9 mouse cellular contexts compared by ENCODE assay signal in genomic region chr1:185741034-185741890, GRCm38 (mm10).
DNase-seq lines count a peak whose midpoint lies in the region; ATAC-seq lines count a peak whose summit lies in the region.
"Had no signal": no experiment of that assay in that cellular context is flagged by ENCODE, and none has a peak within 500 bp of the region (broad histone marks: within the 10 kb centered on the region; RNA-seq: fewer than 3 reads in every experiment).

No protein-coding gene starts in this region.

- no peaks in the 10 kb centered on the region for H3K36me3 ChIP-seq in embryonic facial prominence, embryonic 15.5 days
- no peaks in the 10 kb centered on the region for H3K36me3 ChIP-seq in midbrain, embryonic 10.5 days
- H3K36me3 ChIP-seq: liver, embryonic 15.5 days had no signal

- H3K4me1 ChIP-seq in embryonic facial prominence, embryonic 15.5 days = peaks cover 10% of the 10 kb centered on the region
- peaks cover 9% of the 10 kb centered on the region for H3K4me1 ChIP-seq in midbrain, embryonic 10.5 days
- H3K4me1 ChIP-seq: liver, embryonic 15.5 days had no signal

- ATAC-seq in embryonic facial prominence, embryonic 15.5 days (ENCODE audit: insufficient number of reproducible peaks, low FRiP score, low TSS enrichment, low read depth) = peak; percentile 57
- ATAC-seq in cerebellum, adult (ENCODE audit: insufficient number of reproducible peaks, low FRiP score, low TSS enrichment) = no peak

- H3K9ac ChIP-seq in embryonic facial prominence, embryonic 15.5 days = no peak overlapping the region
- H3K9ac ChIP-seq: liver, embryonic 15.5 days had no signal

- DNase-seq in layer of hippocampus, adult 9-11 months = peak; percentile 2
- no peak for DNase-seq in layer of hippocampus, adult 9-10 months (ENCODE audit: low spot score)
- DNase-seq in brain, adult 2 months (ENCODE audit: low read depth, low spot score) = peak; percentile 45
- no peak for DNase-seq in midbrain, embryonic 10.5 days (ENCODE audit: low spot score)
- no peak for DNase-seq in c-Kit-positive CD71-positive TER-119-positive erythroid progenitor cells, embryonic 14.5 days (ENCODE audit: low spot score)

- H3K27ac ChIP-seq in embryonic facial prominence, embryonic 15.5 days (replicated peaks) = peak overlapping the region; percentile 71; the same call in 1 of the 2 replicates
- H3K27ac ChIP-seq in midbrain, embryonic 10.5 days (replicated peaks) = peak overlapping the region; percentile 55
- H3K27ac ChIP-seq: kidney, postnatal 0 days; liver, embryonic 15.5 days had no signal

- no peak overlapping the region for H3K4me3 ChIP-seq in embryonic facial prominence, embryonic 15.5 days (replicated peaks)
- H3K4me3 ChIP-seq in midbrain, embryonic 10.5 days = no peak overlapping the region
- H3K4me3 ChIP-seq: liver, embryonic 15.5 days had no signal

- no peaks in the 10 kb centered on the region for H3K27me3 ChIP-seq in embryonic facial prominence, embryonic 15.5 days
- no peaks in the 10 kb centered on the region for H3K27me3 ChIP-seq in midbrain, embryonic 10.5 days (ENCODE audit: low read depth, poor library complexity, severe bottlenecking)
- H3K27me3 ChIP-seq: liver, embryonic 15.5 days had no signal

- H3K9me3 ChIP-seq in embryonic facial prominence, embryonic 15.5 days (replicated peaks) = no peaks in the 10 kb centered on the region
- no peaks in the 10 kb centered on the region for H3K9me3 ChIP-seq in midbrain, embryonic 10.5 days (replicated peaks)
- H3K9me3 ChIP-seq: liver, embryonic 15.5 days had no signal

- 15% methylated on average over 11 of the region's 11 CpGs for WGBS in embryonic facial prominence, embryonic 15.5 days
- WGBS in midbrain, embryonic 10.5 days = 51% methylated on average over 11 of the region's 11 CpGs

- H3K4me2 ChIP-seq in embryonic facial prominence, embryonic 15.5 days (replicated peaks) = no peak overlapping the region
- H3K4me2 ChIP-seq: liver, embryonic 15.5 days had no signal

Comparison
In these comparisons a context has a peak if more than half of its experiments do, and no peak if none do; other contexts are left out.
1. DNase-seq: peak in layer of hippocampus, adult 9-11 months (single experiment) and brain, adult 2 months (single experiment); none in layer of hippocampus, adult 9-10 months (single experiment), midbrain, embryonic 10.5 days (single experiment) and c-Kit-positive CD71-positive TER-119-positive erythroid progenitor cells, embryonic 14.5 days (single experiment).